Mouse (Mus musculus): Measurements from ENCODE around the gene Stab1.

- TF ChIP-seq CTCF (IDR thresholded peaks at IDR 0.05; ENCODE audit: low read depth) (no peak), EP300 (IDR thresholded peaks at IDR 0.05; ENCODE audit: low read depth) (no peak)
These were observed 35.9 kb downstream of the Stab1 start for GRCm38 (mm10) chr14:31132491-31132975.

All from heart, postnatal 0 days (tissue).